Mouse (Mus musculus) WW6 (cell line): ENCODE measurements at regions not wholly inside any gene's neighbourhood (a gene's known extent, or its start where the extent isn't known, plus 50 kb on each side); places are given as distances from the start of the nearest gene placed in this dataset.
"Not testable (repeated sequence)": the region's sequence is repeated elsewhere in the genome, so short reads cannot be mapped to it uniquely, and the experiment has no call there.

Experiments used
- DNase-seq: peaks from one replicate; pipeline ENCODE4 v3.0.0-alpha.2; 2013; ENCODE audit warnings: low read depth, low spot score

- DNase-seq: no peak
Measured at GRCm38 (mm10) chr13:5920422-5920821, 59.1 kb downstream of the Klf6 start.

GRCm38 (mm10) chr13:5931433-5931832 lies 70.2 kb downstream of the Klf6 start:
- no peak for DNase-seq

GRCm38 (mm10) chr13:5937436-5937835 lies 76.2 kb downstream of the Klf6 start:
- no peak for DNase-seq

GRCm38 (mm10) chr13:5937970-5938369 lies 76.7 kb downstream of the Klf6 start:
- no peak for DNase-seq

GRCm38 (mm10) chr13:5939368-5939767 lies 78.1 kb downstream of the Klf6 start:
- DNase-seq: no peak

- no peak for DNase-seq
Measured at GRCm38 (mm10) chr13:5952863-5953262, 91.6 kb downstream of the Klf6 start.

GRCm38 (mm10) chr13:5955121-5955520 lies 93.8 kb downstream of the Klf6 start:
- DNase-seq: not testable (repeated sequence)

- DNase-seq: no peak
Measured at GRCm38 (mm10) chr13:5956145-5956544, 94.9 kb downstream of the Klf6 start.

GRCm38 (mm10) chr13:5962947-5963346 lies 101.7 kb downstream of the Klf6 start:
- no peak for DNase-seq

GRCm38 (mm10) chr13:5964626-5965025 lies 103.3 kb downstream of the Klf6 start:
- DNase-seq: no peak

GRCm38 (mm10) chr13:5978615-5979014 lies 117.3 kb downstream of the Klf6 start:
- no peak for DNase-seq

- DNase-seq: no peak
Measured at GRCm38 (mm10) chr13:5987491-5987890, 126.2 kb downstream of the Klf6 start.

- no peak for DNase-seq
Measured at GRCm38 (mm10) chr13:5988407-5988806, 127.1 kb downstream of the Klf6 start.

GRCm38 (mm10) chr13:6000559-6001217 lies 139.4 kb downstream of the Klf6 start:
- DNase-seq: no peak

- no peak for DNase-seq
Measured at GRCm38 (mm10) chr13:6001218-6001564, 139.9 kb downstream of the Klf6 start.

- no peak for DNase-seq
Measured at GRCm38 (mm10) chr13:6005901-6006300, 144.6 kb downstream of the Klf6 start.

- no peak for DNase-seq
Measured at GRCm38 (mm10) chr13:6009671-6010070, 148.4 kb downstream of the Klf6 start.

GRCm38 (mm10) chr13:6027207-6027606 lies 165.9 kb downstream of the Klf6 start:
- DNase-seq: no peak

GRCm38 (mm10) chr13:6028878-6029277 lies 167.6 kb downstream of the Klf6 start:
- DNase-seq: no peak

GRCm38 (mm10) chr13:6029461-6029860 lies 168.2 kb downstream of the Klf6 start:
- DNase-seq: no peak

- DNase-seq: no peak
Measured at GRCm38 (mm10) chr13:6030128-6030527, 168.8 kb downstream of the Klf6 start.

GRCm38 (mm10) chr13:6040132-6040531 lies 178.8 kb downstream of the Klf6 start:
- DNase-seq: no peak

- no peak for DNase-seq
Measured at GRCm38 (mm10) chr13:6040663-6041062, 179.4 kb downstream of the Klf6 start.

- no peak for DNase-seq
Measured at GRCm38 (mm10) chr13:6042495-6042894, 181.2 kb downstream of the Klf6 start.
